Mouse (Mus musculus): ENCODE measurements around the gene Itih5. TPM values are rescaled to one million over a fixed set of nuclear protein-coding genes. Genes with fewer than 3 reads are reported as not detected.

Gene Itih5
- polyA plus RNA-seq, 1 experiment: 2.0 TPM

DNA sequence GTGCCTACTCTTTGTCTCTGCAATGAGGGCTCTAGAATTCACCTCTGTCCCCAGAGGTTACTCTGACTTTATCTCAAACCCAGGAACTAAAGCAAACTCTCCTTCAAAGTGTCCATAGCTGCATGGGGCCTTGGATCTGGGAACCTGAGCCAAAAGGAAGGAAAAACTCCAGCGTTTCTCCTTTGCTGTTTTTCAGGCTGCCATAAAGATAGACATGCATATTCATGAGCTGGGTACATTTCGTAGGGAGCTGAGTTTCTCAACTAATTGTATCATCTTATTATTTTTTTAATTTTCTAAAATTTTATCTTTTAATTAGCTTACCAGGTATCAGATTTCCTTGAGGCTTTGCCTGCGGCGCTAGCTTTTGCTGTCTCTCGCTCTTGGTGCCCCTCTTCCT is 106.7 kb downstream of the Itih5 start:
- Histone ChIP-seq H3K4me1 (ENCODE audit: control insufficient read depth, insufficient read depth, low read length) (no peaks in the 10 kb centered on the region), H3K36me3 (ENCODE audit: control insufficient read depth, insufficient read depth, low read length) (no peaks in the 10 kb centered on the region), H3K4me3 (ENCODE audit: control insufficient read depth, low read depth, low read length) (no peak overlapping the region), H3K27ac (ENCODE audit: control insufficient read depth, insufficient read depth, low read depth, low read length) (no peak overlapping the region), H3K27me3 (ENCODE audit: control insufficient read depth, insufficient read depth, low read length) (no peaks in the 10 kb centered on the region)
- TF ChIP-seq POLR2A (IDR thresholded peaks at IDR 0.05; ENCODE audit: control insufficient read depth, low read depth, low read length) (no peak), CTCF (IDR thresholded peaks at IDR 0.05; ENCODE audit: control insufficient read depth, insufficient read depth, insufficient replicate concordance, low read depth, low read length) (no peak)

DNA sequence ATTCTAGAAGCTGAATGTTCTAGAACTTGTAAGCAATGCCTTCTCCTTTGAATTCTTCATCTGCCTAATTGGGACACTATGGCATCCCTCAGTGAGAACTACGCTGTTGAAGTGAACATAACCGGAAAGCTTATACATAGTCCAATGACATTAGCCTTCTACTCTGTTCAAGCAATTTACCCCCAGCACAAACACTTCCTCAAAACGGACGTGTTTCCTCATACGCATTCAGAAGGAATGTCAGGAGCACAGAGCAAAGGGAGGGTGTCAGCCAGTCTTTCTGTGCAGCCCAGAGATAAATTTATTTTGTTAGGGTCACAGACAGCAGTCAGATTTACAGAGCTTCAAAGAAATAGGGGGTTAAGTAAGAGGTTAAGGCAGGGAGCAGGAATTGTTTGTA is 108.0 kb downstream of the Itih5 start:
- H3K27ac ChIP-seq (ENCODE audit: control insufficient read depth, insufficient read depth, low read depth, low read length): no peak overlapping the region
- TF ChIP-seq POLR2A (IDR thresholded peaks at IDR 0.05; ENCODE audit: control insufficient read depth, low read depth, low read length) (no peak), CTCF (IDR thresholded peaks at IDR 0.05; ENCODE audit: control insufficient read depth, insufficient read depth, insufficient replicate concordance, low read depth, low read length) (no peak)
- no peaks in the 10 kb centered on the region for H3K27me3 ChIP-seq (ENCODE audit: control insufficient read depth, insufficient read depth, low read length)
- H3K36me3 ChIP-seq (ENCODE audit: control insufficient read depth, insufficient read depth, low read length): no peaks in the 10 kb centered on the region
- no peak overlapping the region for H3K4me3 ChIP-seq (ENCODE audit: control insufficient read depth, low read depth, low read length)
- H3K4me1 ChIP-seq (ENCODE audit: control insufficient read depth, insufficient read depth, low read length): no peaks in the 10 kb centered on the region

DNA sequence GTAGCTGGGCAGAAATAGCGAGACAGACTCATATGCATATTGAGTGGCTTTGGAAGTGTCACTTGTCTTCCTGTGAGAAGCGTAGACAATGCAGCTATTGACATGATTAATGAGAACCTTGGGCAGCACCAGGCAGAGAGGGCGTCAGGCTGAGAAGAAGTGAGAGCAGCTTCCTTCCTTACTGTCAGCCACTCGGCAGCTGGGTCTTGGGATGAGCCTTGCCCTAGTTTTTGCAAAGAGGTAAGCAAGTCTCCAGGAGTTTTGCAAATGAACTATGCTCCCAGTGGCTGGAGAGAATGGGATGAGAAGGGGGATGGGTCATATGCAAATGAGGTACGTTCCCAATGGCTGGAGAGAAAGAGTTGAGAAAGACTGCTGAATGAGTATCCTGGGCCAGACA is 109.4 kb downstream of the Itih5 start:
- H3K36me3 ChIP-seq (ENCODE audit: control insufficient read depth, insufficient read depth, low read length): no peaks in the 10 kb centered on the region
- H3K4me3 ChIP-seq (ENCODE audit: control insufficient read depth, low read depth, low read length): no peak overlapping the region
- H3K4me1 ChIP-seq (ENCODE audit: control insufficient read depth, insufficient read depth, low read length): no peaks in the 10 kb centered on the region
- TF ChIP-seq POLR2A (IDR thresholded peaks at IDR 0.05; ENCODE audit: control insufficient read depth, low read depth, low read length) (no peak), CTCF (IDR thresholded peaks at IDR 0.05; ENCODE audit: control insufficient read depth, insufficient read depth, insufficient replicate concordance, low read depth, low read length) (no peak)
- H3K27ac ChIP-seq (ENCODE audit: control insufficient read depth, insufficient read depth, low read depth, low read length): no peak overlapping the region
- H3K27me3 ChIP-seq (ENCODE audit: control insufficient read depth, insufficient read depth, low read length): no peaks in the 10 kb centered on the region

DNA sequence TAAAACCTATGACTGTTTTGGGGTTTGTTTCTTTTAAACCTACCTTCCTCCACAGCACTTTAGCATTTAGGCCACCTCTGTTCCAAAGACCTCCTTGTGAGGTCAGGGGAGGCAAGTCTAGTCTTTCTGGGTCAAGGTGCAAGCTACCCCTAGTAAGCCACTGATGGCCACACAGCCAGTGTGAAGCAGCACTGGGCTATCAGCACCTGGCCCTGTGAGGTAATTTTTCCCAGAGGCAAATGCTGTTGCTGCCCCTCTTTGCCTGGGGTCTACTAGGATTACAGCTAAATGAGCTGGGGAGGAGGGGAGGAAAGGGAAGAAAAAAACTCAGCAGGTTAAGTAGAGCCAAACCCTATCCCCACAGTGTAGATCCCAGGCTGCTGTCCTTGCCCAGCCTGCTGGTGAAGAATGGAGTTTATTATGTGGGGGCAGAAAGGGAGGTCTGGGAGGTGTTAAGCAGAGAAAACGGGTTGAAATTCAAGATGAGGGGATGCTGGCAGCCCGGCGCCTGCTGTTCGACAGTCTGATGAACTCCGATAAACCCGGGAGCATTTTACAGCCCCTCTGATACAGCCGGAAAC is 110.6 kb downstream of the Itih5 start:
- Histone ChIP-seq H3K4me3 (ENCODE audit: control insufficient read depth, low read depth, low read length) (no peak overlapping the region), H3K36me3 (ENCODE audit: control insufficient read depth, insufficient read depth, low read length) (no peaks in the 10 kb centered on the region), H3K27me3 (ENCODE audit: control insufficient read depth, insufficient read depth, low read length) (no peaks in the 10 kb centered on the region), H3K4me1 (ENCODE audit: control insufficient read depth, insufficient read depth, low read length) (no peaks in the 10 kb centered on the region), H3K27ac (ENCODE audit: control insufficient read depth, insufficient read depth, low read depth, low read length) (no peak overlapping the region)
- TF ChIP-seq CTCF (IDR thresholded peaks at IDR 0.05; ENCODE audit: control insufficient read depth, insufficient read depth, insufficient replicate concordance, low read depth, low read length): no peak

DNA sequence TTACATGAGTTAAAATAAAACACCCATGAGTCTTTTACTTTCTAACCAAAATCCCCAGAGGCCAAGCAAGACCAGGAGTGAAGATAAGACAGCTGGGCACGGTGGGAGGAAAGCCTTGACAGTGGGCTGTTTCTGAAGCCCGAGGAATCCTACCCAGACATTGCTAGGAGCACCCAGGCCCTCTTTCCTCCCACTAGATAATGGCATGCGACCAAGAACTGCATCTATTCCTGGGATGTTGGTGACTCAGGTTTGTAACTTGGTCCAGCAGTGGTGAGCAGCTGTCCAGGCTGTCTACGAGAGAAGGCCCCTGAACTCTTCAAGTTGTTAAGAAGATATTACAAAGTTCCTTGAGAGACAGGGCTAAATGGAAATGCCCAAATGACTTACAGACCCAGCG is 112.5 kb downstream of the Itih5 start:
- H3K27ac ChIP-seq (ENCODE audit: control insufficient read depth, insufficient read depth, low read depth, low read length): no peak overlapping the region
- no peak overlapping the region for H3K4me3 ChIP-seq (ENCODE audit: control insufficient read depth, low read depth, low read length)
- TF ChIP-seq POLR2A (IDR thresholded peaks at IDR 0.05; ENCODE audit: control insufficient read depth, low read depth, low read length) (no peak), CTCF (IDR thresholded peaks at IDR 0.05; ENCODE audit: control insufficient read depth, insufficient read depth, insufficient replicate concordance, low read depth, low read length) (no peak)
- H3K27me3 ChIP-seq (ENCODE audit: control insufficient read depth, insufficient read depth, low read length): no peaks in the 10 kb centered on the region
- H3K4me1 ChIP-seq (ENCODE audit: control insufficient read depth, insufficient read depth, low read length): no peaks in the 10 kb centered on the region
- H3K36me3 ChIP-seq (ENCODE audit: control insufficient read depth, insufficient read depth, low read length): no peaks in the 10 kb centered on the region

DNA sequence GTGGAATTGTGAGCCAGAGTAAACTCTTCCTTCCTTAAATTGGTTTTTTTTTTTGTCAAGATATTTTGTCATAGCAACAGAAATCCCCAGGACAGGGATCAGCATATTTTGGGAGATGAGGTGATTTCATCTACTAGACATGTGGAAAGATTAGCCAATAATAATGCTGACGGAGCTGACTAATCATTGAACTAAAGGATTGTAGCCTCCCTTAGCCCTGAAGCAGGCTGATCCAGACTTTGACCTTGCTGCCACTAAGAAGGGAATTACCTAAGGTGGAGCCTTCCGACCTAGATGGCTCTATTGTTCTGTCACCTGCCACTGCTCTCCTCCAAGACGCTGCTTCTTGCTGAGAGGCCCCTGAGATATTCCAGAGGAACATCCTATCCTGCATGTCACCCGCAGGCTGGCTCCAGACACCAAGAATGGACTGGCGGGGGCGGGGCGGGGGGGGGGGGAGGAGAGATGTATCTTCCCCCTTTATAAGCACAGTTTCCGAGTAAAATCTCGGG is 119.3 kb downstream of the Itih5 start:
- H3K27ac ChIP-seq (ENCODE audit: control insufficient read depth, insufficient read depth, low read depth, low read length): no peak overlapping the region
- no peaks in the 10 kb centered on the region for H3K27me3 ChIP-seq (ENCODE audit: control insufficient read depth, insufficient read depth, low read length)
- no peaks in the 10 kb centered on the region; the same call in 1 of the 2 replicates for H3K4me1 ChIP-seq (ENCODE audit: control insufficient read depth, insufficient read depth, low read length)
- H3K36me3 ChIP-seq (ENCODE audit: control insufficient read depth, insufficient read depth, low read length): no peaks in the 10 kb centered on the region
- TF ChIP-seq CTCF (IDR thresholded peaks at IDR 0.05; ENCODE audit: control insufficient read depth, insufficient read depth, insufficient replicate concordance, low read depth, low read length) (no peak), POLR2A (IDR thresholded peaks at IDR 0.05; ENCODE audit: control insufficient read depth, low read depth, low read length) (no peak)
- H3K4me3 ChIP-seq (ENCODE audit: control insufficient read depth, low read depth, low read length): no peak overlapping the region

DNA sequence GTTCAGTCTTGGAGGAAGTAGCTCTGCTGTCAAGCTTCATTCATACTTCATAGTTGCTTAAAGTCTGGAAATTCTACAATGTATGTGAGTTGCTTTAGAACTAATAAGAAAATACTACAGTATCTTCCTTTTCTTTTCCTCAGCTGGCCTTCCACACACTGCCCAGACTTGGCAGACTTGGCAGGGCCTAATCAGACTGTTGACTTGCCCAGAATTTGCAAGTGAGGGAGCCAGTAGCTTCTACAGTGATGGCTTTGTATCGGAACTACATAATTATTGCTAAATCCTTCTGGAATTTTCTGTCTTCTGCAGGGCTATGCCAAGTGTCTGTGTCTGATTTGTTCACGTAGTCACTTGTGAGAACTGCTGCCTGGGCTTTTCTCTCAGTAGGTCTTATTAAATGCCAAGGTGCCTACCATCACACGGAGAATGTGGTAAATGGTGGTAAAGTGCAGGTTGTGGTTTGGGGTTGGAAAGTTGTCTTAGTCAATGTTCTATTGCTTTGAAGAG is 120.2 kb downstream of the Itih5 start:
- H3K27me3 ChIP-seq (ENCODE audit: control insufficient read depth, insufficient read depth, low read length): no peaks in the 10 kb centered on the region
- H3K27ac ChIP-seq (ENCODE audit: control insufficient read depth, insufficient read depth, low read depth, low read length): no peak overlapping the region
- H3K4me3 ChIP-seq (ENCODE audit: control insufficient read depth, low read depth, low read length): no peak overlapping the region
- no peaks in the 10 kb centered on the region for H3K36me3 ChIP-seq (ENCODE audit: control insufficient read depth, insufficient read depth, low read length)
- no peaks in the 10 kb centered on the region; the same call in 1 of the 2 replicates for H3K4me1 ChIP-seq (ENCODE audit: control insufficient read depth, insufficient read depth, low read length)
- TF ChIP-seq CTCF (IDR thresholded peaks at IDR 0.05; ENCODE audit: control insufficient read depth, insufficient read depth, insufficient replicate concordance, low read depth, low read length) (no peak), POLR2A (IDR thresholded peaks at IDR 0.05; ENCODE audit: control insufficient read depth, low read depth, low read length) (no peak)

All from testis, adult 2 months (tissue).